Mouse (Mus musculus): Measurements from ENCODE around the gene Tenm2. TPM values are rescaled to one million over a fixed set of nuclear protein-coding genes. Genes with fewer than 3 reads are reported as not detected.

Tenm2 gene
- total RNA-seq, 2 experiments from 2014 or later, result not detected

GRCm38 (mm10) chr11:35985841-35986393 is 1249.8 kb downstream of the Tenm2 start:
- no peak for ATAC-seq (replicated peaks; ENCODE audit: low FRiP score, poor library complexity, severe bottlenecking)

DNA sequence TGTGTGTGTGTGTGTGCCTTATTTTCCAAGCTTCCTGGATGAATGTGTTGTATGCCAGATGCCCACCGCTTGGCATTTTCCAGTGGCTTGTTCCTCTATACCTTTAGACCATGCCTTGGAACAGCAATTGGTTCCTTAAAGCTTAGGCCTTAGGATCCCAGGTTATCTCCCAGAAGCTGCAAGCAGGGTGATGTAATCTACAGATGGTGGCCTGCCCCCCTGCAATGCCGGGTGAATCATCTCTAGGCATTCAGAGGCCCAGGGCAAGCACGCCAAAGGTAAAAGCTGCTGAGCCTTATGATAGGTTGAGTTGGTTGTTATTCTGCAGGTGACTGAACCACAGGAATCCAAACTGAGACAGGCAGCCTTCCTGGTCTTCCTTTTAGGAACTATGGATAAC is 1253.0 kb downstream of the Tenm2 start:
- no peak for ATAC-seq (replicated peaks; ENCODE audit: low FRiP score, poor library complexity, severe bottlenecking)

DNA sequence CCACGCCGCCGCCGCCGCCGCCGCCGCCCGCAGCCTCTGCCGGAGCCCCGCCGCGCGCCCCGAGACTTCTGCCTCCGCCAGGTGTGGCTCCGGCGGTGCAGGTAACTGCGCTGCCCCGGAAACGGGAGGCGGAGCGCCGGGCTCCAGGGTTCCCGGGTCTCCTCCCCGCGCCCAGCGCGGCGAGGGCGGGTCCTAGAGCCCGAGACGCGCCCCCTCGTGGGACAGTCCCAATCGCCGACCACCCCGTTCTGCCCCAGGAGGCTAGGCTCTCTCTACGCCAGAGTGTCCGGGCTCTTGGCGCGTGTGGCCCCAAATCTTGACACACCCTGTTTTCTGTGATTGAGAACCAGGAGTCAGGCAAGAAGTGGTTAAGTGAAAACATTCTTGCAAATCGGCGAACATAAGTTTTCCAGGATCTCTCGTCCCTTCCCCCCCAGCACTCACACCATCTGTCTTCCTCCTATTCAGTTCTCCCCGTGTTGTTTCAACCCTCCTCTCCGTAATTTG is 1255.3 kb downstream of the Tenm2 start, which contains the start of gene Wwc1:
Gene Wwc1 (minus strand): TSS at position 117 of the 507 bp plus-strand sequence.
- ATAC-seq (replicated peaks; ENCODE audit: low FRiP score, poor library complexity, severe bottlenecking), result no peak

- no peak for ATAC-seq (replicated peaks; ENCODE audit: low FRiP score, poor library complexity, severe bottlenecking)
Measured at GRCm38 (mm10) chr11:35979733-35980410, 1255.9 kb downstream of the Tenm2 start.

DNA sequence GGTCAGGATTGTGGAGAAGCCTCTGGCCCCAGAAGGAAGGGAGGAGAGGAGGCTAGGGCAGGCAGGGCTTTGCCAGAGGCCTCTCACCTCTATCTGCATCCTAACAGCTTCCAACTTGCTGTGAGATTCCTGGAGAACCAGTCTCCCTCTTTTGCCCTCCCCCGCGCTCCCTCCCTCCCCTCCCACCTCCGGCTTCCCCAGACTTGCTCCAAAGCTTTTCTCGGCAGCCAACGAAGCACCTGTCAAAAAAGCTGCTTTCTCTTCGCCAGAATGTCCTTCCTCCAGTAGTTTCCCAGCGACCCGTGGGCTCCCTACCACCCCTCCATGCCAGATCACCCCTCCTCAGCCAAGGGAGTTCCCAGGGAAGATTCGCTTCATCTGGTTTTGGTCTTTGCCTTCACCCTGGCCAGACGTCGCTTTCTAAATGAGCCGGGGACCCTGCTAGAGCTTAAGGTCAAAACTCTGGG is 1256.5 kb downstream of the Tenm2 start:
- ATAC-seq (replicated peaks; ENCODE audit: low FRiP score, poor library complexity, severe bottlenecking), result no peak

DNA sequence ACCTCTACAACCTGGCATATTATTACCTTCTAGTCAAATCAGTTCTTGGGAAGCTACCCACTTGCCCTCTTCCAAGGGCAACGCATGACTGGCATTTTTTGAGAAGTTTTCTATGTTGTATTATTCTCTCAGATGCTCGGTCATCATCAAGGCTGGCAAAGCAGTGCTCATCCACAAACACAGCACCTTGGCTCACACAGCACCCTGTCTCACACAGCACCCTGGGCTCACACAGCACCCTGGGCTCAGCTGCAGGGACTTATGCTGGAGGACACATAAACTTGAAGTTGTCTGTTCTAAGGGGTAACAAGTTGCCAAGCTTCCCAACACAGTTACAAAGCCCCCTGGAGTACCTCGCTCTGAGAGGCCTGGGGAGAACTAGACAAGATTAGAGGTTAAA is 1258.0 kb downstream of the Tenm2 start:
- ATAC-seq (replicated peaks; ENCODE audit: low FRiP score, poor library complexity, severe bottlenecking), result no peak

GRCm38 (mm10) chr11:35977096-35977495 is 1258.7 kb downstream of the Tenm2 start:
- no peak for ATAC-seq (replicated peaks; ENCODE audit: low FRiP score, poor library complexity, severe bottlenecking)

DNA sequence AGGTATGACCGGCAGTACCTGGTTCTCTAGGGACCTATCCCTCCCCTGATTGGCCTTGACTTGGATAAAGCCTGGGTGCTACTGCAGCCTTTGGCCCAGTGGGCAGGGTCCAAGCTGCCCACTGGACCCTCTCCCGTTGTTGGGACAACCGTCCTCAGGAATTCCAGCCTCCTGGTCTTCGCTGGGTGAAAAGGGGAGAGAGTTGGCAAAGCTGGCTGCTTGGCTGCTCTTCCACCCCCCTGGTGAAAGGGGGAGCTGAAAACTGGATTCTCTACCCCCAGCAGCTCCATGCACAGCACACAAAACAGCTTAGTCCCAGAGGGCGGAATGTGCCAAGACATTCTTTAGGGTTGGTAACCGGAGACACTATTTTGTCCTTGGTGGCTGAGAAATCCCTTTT is 1259.3 kb downstream of the Tenm2 start:
- ATAC-seq (replicated peaks; ENCODE audit: low FRiP score, poor library complexity, severe bottlenecking), result no peak

- no peak for ATAC-seq (replicated peaks; ENCODE audit: low FRiP score, poor library complexity, severe bottlenecking)
Measured at GRCm38 (mm10) chr11:35974632-35975450, 1260.9 kb downstream of the Tenm2 start.

- ATAC-seq (replicated peaks; ENCODE audit: low FRiP score, poor library complexity, severe bottlenecking), result no peak
Measured at GRCm38 (mm10) chr11:35973135-35973534, 1262.6 kb downstream of the Tenm2 start.

DNA sequence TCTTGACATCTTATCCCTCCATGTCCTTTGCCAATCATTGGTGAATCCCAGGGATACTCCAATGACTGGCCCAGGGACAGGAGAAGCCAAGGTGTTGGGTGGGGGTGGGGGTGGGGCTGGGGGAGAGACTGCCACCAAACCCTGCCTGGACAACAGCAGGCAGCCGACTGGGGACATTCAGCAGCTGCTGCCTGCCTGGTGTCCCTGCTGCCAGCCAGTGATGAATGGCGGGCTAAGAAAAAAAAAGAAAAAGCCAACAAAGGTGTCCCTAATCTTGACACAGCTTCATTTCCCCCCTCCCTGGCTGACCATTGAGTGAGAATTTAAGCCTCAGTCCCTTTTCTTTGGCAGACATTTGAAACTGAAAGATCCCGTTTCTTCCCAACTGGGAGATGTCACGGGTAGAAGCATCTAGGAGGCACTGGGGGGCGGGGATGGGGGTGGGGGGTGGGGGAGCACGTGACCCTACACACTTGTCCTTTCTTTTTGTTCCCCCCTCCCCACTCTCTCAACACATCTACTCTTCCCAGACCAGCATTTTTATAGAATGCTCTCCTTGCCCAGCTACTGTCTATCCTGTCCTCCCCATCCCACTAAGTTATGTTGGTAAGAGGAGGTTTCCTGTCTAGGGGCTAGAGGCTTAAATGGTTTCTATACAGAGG is 1263.4 kb downstream of the Tenm2 start:
- no peak for ATAC-seq (replicated peaks; ENCODE audit: low FRiP score, poor library complexity, severe bottlenecking)

DNA sequence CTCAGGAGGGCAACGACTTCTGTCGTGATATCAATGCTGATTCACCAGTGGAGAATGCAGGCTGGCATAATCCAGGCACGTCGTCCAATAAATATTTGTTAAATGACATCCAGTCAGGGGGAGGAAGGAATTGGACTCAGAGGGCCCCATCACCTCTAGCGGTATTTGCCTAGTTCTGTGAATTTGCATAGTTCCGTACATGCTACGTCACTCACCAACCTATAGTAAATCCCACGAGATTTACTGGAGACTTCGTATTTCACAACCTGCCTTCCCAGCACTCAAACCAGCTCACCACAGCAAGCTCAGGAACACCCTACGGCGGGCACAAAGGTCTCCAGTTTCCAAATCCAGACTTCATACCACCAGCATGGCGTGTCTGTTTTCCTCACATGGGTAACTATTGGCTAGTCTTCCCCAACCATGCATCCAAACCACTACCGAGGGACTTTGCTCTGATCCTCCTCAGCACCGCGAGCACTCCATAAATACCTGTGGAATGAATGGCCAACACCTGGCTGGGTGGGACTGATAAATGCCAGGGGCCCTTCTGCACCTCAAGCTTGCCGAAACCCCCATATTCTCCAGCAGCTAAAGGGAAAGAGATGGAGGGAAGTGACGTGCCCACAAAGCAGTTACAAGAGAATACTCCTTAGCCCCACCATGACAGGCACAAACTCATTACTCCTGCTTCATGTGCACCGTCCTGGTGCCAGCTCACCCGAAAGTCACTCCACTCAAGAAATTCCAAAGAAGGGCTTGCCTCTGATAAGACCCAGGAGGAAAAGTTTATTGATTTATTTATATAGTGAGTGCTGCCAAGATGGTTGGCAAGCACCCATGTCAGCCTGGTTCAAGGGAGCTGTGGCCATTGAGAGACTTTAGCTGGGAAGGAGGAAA is 1264.7 kb downstream of the Tenm2 start:
- ATAC-seq (replicated peaks; ENCODE audit: low FRiP score, poor library complexity, severe bottlenecking), result no peak

GRCm38 (mm10) chr11:35968291-35968690 is 1267.5 kb downstream of the Tenm2 start:
- no peak for ATAC-seq (replicated peaks; ENCODE audit: low FRiP score, poor library complexity, severe bottlenecking)

DNA sequence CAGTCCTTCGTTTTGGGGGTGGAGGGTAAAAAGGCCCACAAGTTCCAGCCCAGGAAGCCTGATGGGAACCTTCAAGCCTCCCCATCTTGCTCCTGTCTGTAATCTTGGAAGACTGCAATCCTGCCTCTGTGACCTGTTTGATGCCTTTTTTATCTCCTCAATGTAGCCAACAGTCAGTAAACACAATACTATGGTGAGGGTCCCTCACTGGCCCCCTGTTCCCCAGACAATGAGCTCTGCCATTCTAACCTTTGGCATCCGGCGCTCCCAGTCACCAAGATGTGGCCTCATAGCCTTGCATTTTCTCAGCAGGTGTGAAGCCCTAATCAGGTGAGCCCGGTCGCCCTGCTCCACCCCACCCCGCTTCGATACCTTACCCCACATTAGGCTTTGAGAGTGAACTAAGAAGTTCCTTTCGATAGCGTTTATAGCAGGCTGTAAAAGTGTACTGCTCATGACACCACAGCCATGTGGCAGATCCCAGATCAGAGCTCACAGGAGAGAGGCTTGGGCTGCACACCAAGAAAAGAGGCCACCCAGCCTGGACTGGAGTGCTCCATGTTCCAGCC is 1271.7 kb downstream of the Tenm2 start:
- ATAC-seq (replicated peaks; ENCODE audit: low FRiP score, poor library complexity, severe bottlenecking), result no peak

- no peak for ATAC-seq (replicated peaks; ENCODE audit: low FRiP score, poor library complexity, severe bottlenecking)
Measured at GRCm38 (mm10) chr11:35963554-35963953, 1272.2 kb downstream of the Tenm2 start.

- ATAC-seq (replicated peaks; ENCODE audit: low FRiP score, poor library complexity, severe bottlenecking), result no peak
Measured at GRCm38 (mm10) chr11:35962431-35962830, 1273.3 kb downstream of the Tenm2 start.

DNA sequence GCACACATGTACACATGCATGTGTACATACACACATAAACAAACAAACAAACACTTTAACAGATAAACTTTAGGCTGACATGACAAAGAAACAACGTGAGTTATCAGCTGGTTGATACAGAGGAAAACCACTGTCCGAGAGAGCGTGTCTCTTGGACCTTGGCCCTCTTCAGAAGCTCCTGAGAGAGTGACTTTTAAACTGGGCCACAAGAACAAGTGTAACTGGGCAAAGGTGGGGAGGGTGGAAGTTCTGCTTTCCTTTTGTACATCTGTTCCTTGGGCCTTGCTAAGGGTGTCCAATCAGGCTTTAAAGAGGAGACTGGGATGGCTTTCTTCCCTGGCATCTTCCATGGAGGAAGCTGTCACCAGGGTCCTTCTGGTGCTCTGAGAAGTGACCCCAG is 1276.5 kb downstream of the Tenm2 start:
- no peak for ATAC-seq (replicated peaks; ENCODE audit: low FRiP score, poor library complexity, severe bottlenecking)
